Mouse (Mus musculus) cerebellum, adult 11 months (tissue): ENCODE data around the gene Eif2d.

Source experiments
- DNase-seq: peaks from one replicate; pipeline ENCODE4 v3.0.0; 2022

Gene Eif2d

GRCm38 (mm10) chr1:131153018-131153629 lies at the start of gene Eif2d:
Eif2d (plus strand) TSS chr1:131153181.
- peak; percentile 87 for DNase-seq

- DNase-seq: no peak
These were observed 49.1 kb upstream of the Eif2d start for GRCm38 (mm10) chr1:131103776-131104424.

GRCm38 (mm10) chr1:131107575-131108308 lies 45.2 kb upstream of the Eif2d start:
- no peak for DNase-seq

GRCm38 (mm10) chr1:131110525-131111106 lies 42.4 kb upstream of the Eif2d start:
- DNase-seq: no peak

- no peak for DNase-seq
These were observed 40.4 kb upstream of the Eif2d start for GRCm38 (mm10) chr1:131112576-131112975.

- DNase-seq: peak; percentile 64
These were observed 37.0 kb upstream of the Eif2d start for GRCm38 (mm10) chr1:131115932-131116331.

- DNase-seq: no peak
These were observed 36.5 kb upstream of the Eif2d start for GRCm38 (mm10) chr1:131116430-131117011.

GRCm38 (mm10) chr1:131118530-131118929 lies 34.5 kb upstream of the Eif2d start:
- no peak for DNase-seq

- no peak for DNase-seq
These were observed 34.0 kb upstream of the Eif2d start for GRCm38 (mm10) chr1:131119026-131119425.

GRCm38 (mm10) chr1:131121987-131122386 lies 31.0 kb upstream of the Eif2d start:
- DNase-seq: no peak

GRCm38 (mm10) chr1:131123522-131124265 lies 29.3 kb upstream of the Eif2d start:
- no peak for DNase-seq

- DNase-seq: no peak
These were observed 26.8 kb upstream of the Eif2d start for GRCm38 (mm10) chr1:131125987-131126744.

- no peak for DNase-seq
These were observed 18.8 kb upstream of the Eif2d start for GRCm38 (mm10) chr1:131134231-131134630.

- no peak for DNase-seq
These were observed 17.9 kb upstream of the Eif2d start for GRCm38 (mm10) chr1:131134942-131135522.

GRCm38 (mm10) chr1:131135960-131136629 lies 16.9 kb upstream of the Eif2d start:
- DNase-seq: no peak

GRCm38 (mm10) chr1:131137111-131137510 lies 15.9 kb upstream of the Eif2d start:
- DNase-seq: no peak

GRCm38 (mm10) chr1:131137717-131138118 lies 15.3 kb upstream of the Eif2d start:
- no peak for DNase-seq

GRCm38 (mm10) chr1:131138191-131139016 lies 14.6 kb upstream of the Eif2d start, which contains the start of gene Dyrk3:
Dyrk3 (minus strand) TSS chr1:131138340.
- DNase-seq: peak; percentile 83
